In genomic region chr11:107437723-107438122, GRCm38 (mm10) we compare ENCODE assay signal across 19 mouse cellular contexts. TPM values are rescaled to one million over a fixed set of nuclear protein-coding genes. Genes with fewer than 3 reads are reported as not detected.
A peak's percentile ranks its signal among the peaks of the same experiment; 100 is the strongest.
DNase-seq lines count a peak whose midpoint lies in the region; ATAC-seq and TF ChIP-seq lines count a peak whose summit lies in the region.
"Had no signal": no experiment of that assay in that cellular context is flagged by ENCODE, and none has a peak within 500 bp of the region (broad histone marks: within the 10 kb centered on the region; RNA-seq: fewer than 3 reads in every experiment).

No protein-coding gene starts in this region.

- no peak overlapping the region for H3K4me2 ChIP-seq in kidney, embryonic 16.5 days (replicated peaks; ENCODE audit: low read depth, low read length)
- H3K4me2 ChIP-seq in stomach, postnatal 0 days (replicated peaks; ENCODE audit: low read depth), result no peak overlapping the region
- H3K4me2 ChIP-seq: embryonic facial prominence, embryonic 12.5 days; kidney, embryonic 15.5 days; liver, embryonic 13.5 days; neural tube, embryonic 13.5 days; stomach, embryonic 15.5 days had no signal

- DNase-seq in gastrocnemius, adult 2 months, result no peak
- no peak for DNase-seq in gastrocnemius, postnatal 36 days
- peak; percentile 63 for DNase-seq in kidney, adult 2 months
- DNase-seq in NIH3T3 (ENCODE audit: low read depth), result peak; percentile 71
- no peak for DNase-seq in stomach, postnatal 0 days (ENCODE audit: low spot score)
- DNase-seq: cerebellum, postnatal 36 days; layer of hippocampus, adult 9-11 months; liver, embryonic 13.5 days; right cerebral cortex, postnatal 4 days; thymus, postnatal 25 days had no signal

- TF ChIP-seq EP300 in ES-Bruce4 (IDR thresholded peaks at IDR 0.05; ENCODE audit: insufficient read depth, low read depth, low read length), result no peak
- no peak for TF ChIP-seq EP300 in stomach, postnatal 0 days (optimal IDR thresholded peaks at IDR 0.05)

- H3K27me3 ChIP-seq in kidney, adult 2 months (replicated peaks; ENCODE audit: control insufficient read depth, insufficient read depth, low read length), result no peaks in the 10 kb centered on the region
- no peaks in the 10 kb centered on the region for H3K27me3 ChIP-seq in kidney, embryonic 16.5 days (ENCODE audit: insufficient read depth, low read length)
- no peaks in the 10 kb centered on the region for H3K27me3 ChIP-seq in ES-Bruce4 (ENCODE audit: control insufficient read depth, insufficient read depth, low read length, poor library complexity, severe bottlenecking)
- no peaks in the 10 kb centered on the region for H3K27me3 ChIP-seq in stomach, postnatal 0 days (ENCODE audit: control insufficient read depth, insufficient read depth, low read length)
- H3K27me3 ChIP-seq: embryonic facial prominence, embryonic 12.5 days; kidney, embryonic 15.5 days; liver, embryonic 13.5 days; neural tube, embryonic 13.5 days; stomach, embryonic 15.5 days had no signal

- no peak for TF ChIP-seq POLR2A in kidney, adult 2 months (IDR thresholded peaks at IDR 0.05; ENCODE audit: low read depth, low read length)
- no peak for TF ChIP-seq POLR2A in ES-Bruce4 (IDR thresholded peaks at IDR 0.05; ENCODE audit: insufficient read depth, low read length)

- H3K9me3 ChIP-seq in kidney, embryonic 16.5 days (ENCODE audit: low read length), result no peaks in the 10 kb centered on the region
- no peaks in the 10 kb centered on the region for H3K9me3 ChIP-seq in ES-Bruce4 (replicated peaks; ENCODE audit: control insufficient read depth, insufficient read depth, low read length, poor library complexity, severe bottlenecking)
- H3K9me3 ChIP-seq in stomach, postnatal 0 days (ENCODE audit: control insufficient read depth, low read length), result no peaks in the 10 kb centered on the region
- H3K9me3 ChIP-seq: embryonic facial prominence, embryonic 12.5 days; kidney, embryonic 15.5 days; neural tube, embryonic 13.5 days; stomach, embryonic 15.5 days had no signal

- peak overlapping the region; percentile 40; the same call in 1 of the 2 replicates for H3K27ac ChIP-seq in gastrocnemius, adult 2 months
- no peak overlapping the region for H3K27ac ChIP-seq in kidney, adult 2 months (ENCODE audit: insufficient read depth, low read depth, low read length)
- no peak overlapping the region for H3K27ac ChIP-seq in kidney, embryonic 16.5 days (ENCODE audit: low read length)
- peak overlapping the region; percentile 76 for H3K27ac ChIP-seq in ES-Bruce4 (ENCODE audit: insufficient read depth, low read length)
- H3K27ac ChIP-seq in stomach, postnatal 0 days (replicated peaks), result no peak overlapping the region
- H3K27ac ChIP-seq: embryonic facial prominence, embryonic 12.5 days; kidney, embryonic 15.5 days; liver, embryonic 13.5 days; macrophage; neural tube, embryonic 13.5 days; stomach, embryonic 15.5 days had no signal

- peaks cover 7% of the 10 kb centered on the region; the same call in 1 of the 2 replicates for H3K4me1 ChIP-seq in kidney, adult 2 months (ENCODE audit: control insufficient read depth, insufficient read depth, low read length)
- H3K4me1 ChIP-seq in kidney, embryonic 16.5 days (ENCODE audit: insufficient read depth, low read length), result peaks cover 4% of the 10 kb centered on the region; the same call in 1 of the 2 replicates
- H3K4me1 ChIP-seq in ES-Bruce4 (ENCODE audit: control insufficient read depth, insufficient read depth, low read length), result peaks cover 7% of the 10 kb centered on the region
- no peaks in the 10 kb centered on the region for H3K4me1 ChIP-seq in stomach, postnatal 0 days (replicated peaks; ENCODE audit: control insufficient read depth, insufficient read depth)
- H3K4me1 ChIP-seq: stomach, embryonic 15.5 days had no signal

- intact Hi-C loops in gastrocnemius, adult 2 months (cut with DNase I), result no loop called here
- intact Hi-C loops in gastrocnemius, postnatal 36 days (cut with DNase I), result no loop called here

- no peak overlapping the region for H3K9ac ChIP-seq in kidney, embryonic 16.5 days (replicated peaks; ENCODE audit: low read length)
- no peak overlapping the region for H3K9ac ChIP-seq in ES-Bruce4 (ENCODE audit: low read depth, poor library complexity, severe bottlenecking)
- H3K9ac ChIP-seq in stomach, postnatal 0 days (ENCODE audit: low read length), result no peak overlapping the region
- H3K9ac ChIP-seq: embryonic facial prominence, embryonic 12.5 days; kidney, embryonic 15.5 days; liver, embryonic 13.5 days; neural tube, embryonic 13.5 days; stomach, embryonic 15.5 days had no signal

- 25% methylated on average over 4 of the region's 4 CpGs for WGBS in kidney, adult 2 months
- WGBS in kidney, embryonic 16.5 days, result 56% methylated on average over 4 of the region's 4 CpGs
- 69% methylated on average over 4 of the region's 4 CpGs for WGBS in stomach, postnatal 0 days

- TF ChIP-seq CTCF in gastrocnemius, adult 2 months (IDR thresholded peaks at IDR 0.05), result no peak
- TF ChIP-seq CTCF in kidney, adult 2 months (conservative IDR thresholded peaks at IDR 0.05; ENCODE audit: insufficient read depth, insufficient read length, low read depth, low read length), result no peak
- no peak for TF ChIP-seq CTCF in ES-Bruce4 (IDR thresholded peaks at IDR 0.05; ENCODE audit: low read depth, low read length)
- TF ChIP-seq CTCF in stomach, postnatal 0 days (IDR thresholded peaks at IDR 0.05; ENCODE audit: low read depth), result no peak

- ATAC-seq in kidney, embryonic 16.5 days (ENCODE audit: low FRiP score, low TSS enrichment), result no peak
- no peak for ATAC-seq in erythroblast, adult 5-6 weeks (replicated peaks; ENCODE audit: low FRiP score, poor library complexity, severe bottlenecking)
- ATAC-seq in stomach, postnatal 0 days (ENCODE audit: low FRiP score, low TSS enrichment), result no peak
- ATAC-seq: hindbrain, embryonic 16.5 days had no signal

- no peaks in the 10 kb centered on the region for H3K36me3 ChIP-seq in kidney, adult 2 months (ENCODE audit: control insufficient read depth, insufficient read depth, low read length)
- H3K36me3 ChIP-seq in kidney, embryonic 16.5 days (ENCODE audit: insufficient read depth, low read length), result no peaks in the 10 kb centered on the region
- H3K36me3 ChIP-seq in ES-Bruce4 (ENCODE audit: control insufficient read depth, insufficient read depth, low read length, poor library complexity, severe bottlenecking), result no peaks in the 10 kb centered on the region
- no peaks in the 10 kb centered on the region for H3K36me3 ChIP-seq in stomach, postnatal 0 days (ENCODE audit: control insufficient read depth, insufficient read depth, low read length)
- H3K36me3 ChIP-seq: embryonic facial prominence, embryonic 12.5 days; kidney, embryonic 15.5 days; liver, embryonic 13.5 days; neural tube, embryonic 13.5 days; stomach, embryonic 15.5 days had no signal

- no peak overlapping the region for H3K4me3 ChIP-seq in gastrocnemius, adult 2 months
- H3K4me3 ChIP-seq in kidney, adult 2 months (ENCODE audit: insufficient read depth, low read depth, low read length), result no peak overlapping the region
- no peak overlapping the region for H3K4me3 ChIP-seq in kidney, embryonic 16.5 days (ENCODE audit: low read length)
- no peak overlapping the region for H3K4me3 ChIP-seq in ES-Bruce4 (ENCODE audit: low read depth, low read length)
- H3K4me3 ChIP-seq in stomach, postnatal 0 days (ENCODE audit: low read depth, low read length), result no peak overlapping the region
- H3K4me3 ChIP-seq: embryonic facial prominence, embryonic 12.5 days; kidney, embryonic 15.5 days; liver, embryonic 13.5 days; neural tube, embryonic 13.5 days; stomach, embryonic 15.5 days had no signal

RNA-seq across cellular contexts. Expression of gene Pitpnc1, which starts 32.8 kb away (rescaled TPM):
- total RNA-seq in gastrocnemius, adult 2 months (2021), result 100 to 1,000 TPM in 1 of 2 experiments, 10 to 100 TPM in 1; 59.4 to 114 TPM
- total RNA-seq in gastrocnemius, postnatal 36 days (2021), result 10 to 100 TPM; 60.0 to 78.1 TPM
- 15.0 and 18.5 TPM in 2 replicates for polyA plus RNA-seq in kidney, adult 2 months (2012; rRNA removed)
- 21.5 and 23.0 TPM in 2 replicates for polyA plus RNA-seq in kidney, embryonic 16.5 days (2015; fragmentation: Nextera tagmentation; extraction: Ambion mirVana)
- polyA plus RNA-seq in ES-Bruce4 (2011; ENCODE audit: insufficient read depth, insufficient read length, low read depth, missing spikeins), result 25.4 and 27.1 TPM in 2 replicates
- 14.4 and 15.7 TPM in 2 replicates for total RNA-seq in erythroblast, adult 5-6 weeks (2015; ENCODE audit: low replicate concordance)
- 9.8 and 20.1 TPM in 2 replicates for total RNA-seq in erythroblast, adult 5-6 weeks (2017; ENCODE audit: low replicate concordance)
- polyA plus RNA-seq in stomach, postnatal 0 days (2015; fragmentation: Nextera tagmentation; extraction: Ambion mirVana), result 5.0 and 5.1 TPM in 2 replicates

RNA-seq across cellular contexts. Expression of gene Psmd12, which starts 41.6 kb away (rescaled TPM):
- total RNA-seq in gastrocnemius, adult 2 months (2021), result 100 to 1,000 TPM; 105 to 106 TPM
- 100 to 1,000 TPM in 1 of 2 experiments, 10 to 100 TPM in 1; 97.9 to 101 TPM for total RNA-seq in gastrocnemius, postnatal 36 days (2021)
- polyA plus RNA-seq in kidney, adult 2 months (2012; rRNA removed), result 15.1 and 19.9 TPM in 2 replicates
- polyA plus RNA-seq in kidney, embryonic 16.5 days (2015; fragmentation: Nextera tagmentation; extraction: Ambion mirVana), result 178 and 180 TPM in 2 replicates
- polyA plus RNA-seq in ES-Bruce4 (2011; ENCODE audit: insufficient read depth, insufficient read length, low read depth, missing spikeins), result 155 and 167 TPM in 2 replicates
- 27.6 and 40.2 TPM in 2 replicates for total RNA-seq in erythroblast, adult 5-6 weeks (2015; ENCODE audit: low replicate concordance)
- 41.4 and 53.5 TPM in 2 replicates for total RNA-seq in erythroblast, adult 5-6 weeks (2017; ENCODE audit: low replicate concordance)
- 137 TPM in 2 replicates for polyA plus RNA-seq in stomach, postnatal 0 days (2015; fragmentation: Nextera tagmentation; extraction: Ambion mirVana)

Comparison
In these comparisons a context has a peak if more than half of its experiments do, and no peak if none do; other contexts are left out.
1. DNase-seq: peak in kidney, adult 2 months (single experiment) and NIH3T3 (single experiment); none in gastrocnemius, adult 2 months (single experiment), gastrocnemius, postnatal 36 days (0 of 2) and stomach, postnatal 0 days (single experiment).
2. H3K27ac ChIP-seq: peak in gastrocnemius, adult 2 months (single experiment) and ES-Bruce4 (single experiment); none in kidney, adult 2 months (single experiment), kidney, embryonic 16.5 days (single experiment) and stomach, postnatal 0 days (single experiment).